Comparison of ENCODE assay signal across 19 mouse cellular contexts in the genomic region with DNA sequence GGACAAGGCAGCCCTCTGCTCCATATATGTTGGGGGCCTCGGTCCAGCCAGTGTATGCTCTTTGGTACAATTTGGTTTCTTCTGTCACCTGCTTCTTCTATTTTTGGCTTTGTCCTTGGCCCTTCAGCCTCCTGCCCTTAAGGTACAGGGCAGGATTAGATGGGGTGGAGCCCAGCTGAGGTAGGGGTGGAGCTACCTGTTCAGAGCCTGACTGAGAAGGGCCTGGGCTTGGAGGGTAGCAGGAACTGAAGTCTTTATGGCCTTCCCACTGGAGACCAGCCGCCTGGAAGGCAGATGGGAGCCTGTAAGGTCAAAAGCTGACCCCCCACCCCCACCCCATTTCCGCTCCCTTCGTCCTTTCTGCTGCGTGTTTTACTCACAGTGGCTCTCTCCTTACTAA. TPM values are rescaled to one million over a fixed set of nuclear protein-coding genes. Genes with fewer than 3 reads are reported as not detected.
DNase-seq lines count a peak whose midpoint lies in the region; ATAC-seq lines count a peak whose summit lies in the region.
"Had no signal": no experiment of that assay in that cellular context is flagged by ENCODE, and none has a peak within 500 bp of the region (broad histone marks: within the 10 kb centered on the region; RNA-seq: fewer than 3 reads in every experiment).

No protein-coding gene starts in this region.

- no peak overlapping the region for H3K4me2 ChIP-seq in intestine, embryonic 15.5 days (replicated peaks)
- H3K4me2 ChIP-seq in forebrain, embryonic 12.5 days, result no peak overlapping the region
- H3K4me2 ChIP-seq: lung, embryonic 15.5 days had no signal

- ATAC-seq in intestine, embryonic 15.5 days, result peak; percentile 81
- no peak for ATAC-seq in forebrain, embryonic 12.5 days (ENCODE audit: low FRiP score)
- ATAC-seq: midbrain, embryonic 16.5 days; Patski had no signal

- WGBS in heart, embryonic 10.5 days, result 65% methylated on average over 5 of the region's 5 CpGs
- 47% methylated on average over 5 of the region's 5 CpGs for WGBS in intestine, embryonic 15.5 days
- WGBS in forebrain, embryonic 12.5 days, result 66% methylated on average over 5 of the region's 5 CpGs

- peaks cover 19% of the 10 kb centered on the region; the same call in 1 of the 2 replicates for H3K4me1 ChIP-seq in heart, embryonic 10.5 days
- peaks cover 4% of the 10 kb centered on the region; the same call in 1 of the 2 replicates for H3K4me1 ChIP-seq in intestine, embryonic 15.5 days (replicated peaks)
- H3K4me1 ChIP-seq in forebrain, embryonic 12.5 days, result no peaks in the 10 kb centered on the region
- H3K4me1 ChIP-seq: lung, embryonic 15.5 days had no signal

- H3K9ac ChIP-seq in intestine, embryonic 15.5 days, result no peak overlapping the region
- no peak overlapping the region for H3K9ac ChIP-seq in forebrain, embryonic 12.5 days
- H3K9ac ChIP-seq: lung, embryonic 15.5 days had no signal

- no peaks in the 10 kb centered on the region for H3K27me3 ChIP-seq in heart, embryonic 10.5 days (ENCODE audit: insufficient read depth, poor library complexity, severe bottlenecking)
- H3K27me3 ChIP-seq in intestine, embryonic 15.5 days (replicated peaks), result no peaks in the 10 kb centered on the region
- H3K27me3 ChIP-seq in forebrain, embryonic 12.5 days, result no peaks in the 10 kb centered on the region
- H3K27me3 ChIP-seq: CH12.LX; lung, embryonic 15.5 days; Patski had no signal

- no peak for DNase-seq in heart, embryonic 10.5 days (ENCODE audit: low spot score)
- no peak for DNase-seq in heart, postnatal 14 days
- DNase-seq in kidney, postnatal 10 days, result peak; percentile 61
- peak; percentile 56 for DNase-seq in lung, postnatal 10 days
- DNase-seq in left cerebral cortex, postnatal 14 days (ENCODE audit: low spot score in 2 of 2), result no peak
- DNase-seq in thymus, postnatal 25 days, result no peak
- DNase-seq: cerebellum, adult 11 months; cerebellum, postnatal 36 days had no signal

- intact Hi-C loops in heart, postnatal 14 days (cut with DNase I), result no loop called here
- intact Hi-C loops in left cerebral cortex, postnatal 14 days (cut with DNase I), result no loop called here

- no peaks in the 10 kb centered on the region for H3K9me3 ChIP-seq in heart, embryonic 10.5 days
- H3K9me3 ChIP-seq in intestine, embryonic 15.5 days, result no peaks in the 10 kb centered on the region
- H3K9me3 ChIP-seq in forebrain, embryonic 12.5 days, result no peaks in the 10 kb centered on the region
- H3K9me3 ChIP-seq: forebrain, embryonic 10.5 days; lung, embryonic 15.5 days had no signal

- H3K36me3 ChIP-seq in heart, embryonic 10.5 days, result no peaks in the 10 kb centered on the region
- no peaks in the 10 kb centered on the region for H3K36me3 ChIP-seq in intestine, embryonic 15.5 days
- no peaks in the 10 kb centered on the region for H3K36me3 ChIP-seq in forebrain, embryonic 12.5 days (replicated peaks)
- H3K36me3 ChIP-seq: forebrain, embryonic 10.5 days; lung, embryonic 15.5 days had no signal

- 0 out of 2 replicates have a peak overlapping the region, but pooled peaks have one; percentile 4 for H3K27ac ChIP-seq in heart, embryonic 10.5 days
- H3K27ac ChIP-seq in intestine, embryonic 15.5 days, result no peak overlapping the region
- H3K27ac ChIP-seq in forebrain, embryonic 12.5 days, result no peak overlapping the region
- H3K27ac ChIP-seq: forebrain, embryonic 10.5 days; layer of hippocampus, adult 2 months; lung, embryonic 15.5 days had no signal

- H3K4me3 ChIP-seq in heart, embryonic 10.5 days, result no peak overlapping the region
- no peak overlapping the region for H3K4me3 ChIP-seq in intestine, embryonic 15.5 days (replicated peaks)
- no peak overlapping the region for H3K4me3 ChIP-seq in forebrain, embryonic 12.5 days (replicated peaks)
- H3K4me3 ChIP-seq: forebrain, embryonic 10.5 days; layer of hippocampus, adult 2 months; lung, embryonic 15.5 days had no signal

RNA-seq across cellular contexts. Expression of gene Erp29, which starts 10.7 kb away (rescaled TPM):
- 153 and 160 TPM in 2 replicates for polyA plus RNA-seq in heart, embryonic 10.5 days (2016; fragmentation: Nextera tagmentation; extraction: Ambion mirVana)
- 10 to 100 TPM; 84.7 to 93.4 TPM for total RNA-seq in heart, postnatal 14 days (2021)
- 173 and 204 TPM in 2 replicates for polyA plus RNA-seq in intestine, embryonic 15.5 days (2015; fragmentation: Nextera tagmentation; extraction: Ambion mirVana)
- 103 and 115 TPM in 2 replicates for polyA plus RNA-seq in forebrain, embryonic 12.5 days (2016; fragmentation: Nextera tagmentation; extraction: Ambion mirVana)
- 100 to 1,000 TPM; 152 to 170 TPM for total RNA-seq in left cerebral cortex, postnatal 14 days (2021)

RNA-seq across cellular contexts. Expression of gene Tmem116, which starts 11.3 kb away (rescaled TPM):
- 2.4 and 4.6 TPM in 2 replicates for polyA plus RNA-seq in heart, embryonic 10.5 days (2016; fragmentation: Nextera tagmentation; extraction: Ambion mirVana)
- total RNA-seq in heart, postnatal 14 days (2021), result 1 to 10 TPM; 8.4 to 9.4 TPM
- polyA plus RNA-seq in intestine, embryonic 15.5 days (2015; fragmentation: Nextera tagmentation; extraction: Ambion mirVana), result 2.5 and 3.8 TPM in 2 replicates
- 0.72 and 1.8 TPM in 2 replicates for polyA plus RNA-seq in forebrain, embryonic 12.5 days (2016; fragmentation: Nextera tagmentation; extraction: Ambion mirVana)
- total RNA-seq in left cerebral cortex, postnatal 14 days (2021), result 1 to 10 TPM; 5.7 to 6.8 TPM

RNA-seq across cellular contexts. Expression of gene Adam1b, which starts 40.3 kb away (rescaled TPM):
- 0.15 and 0.18 TPM in 2 replicates for polyA plus RNA-seq in heart, embryonic 10.5 days (2016; fragmentation: Nextera tagmentation; extraction: Ambion mirVana)
- not detected for total RNA-seq in heart, postnatal 14 days (2021)
- 0.08 TPM in 1 of 2 replicates, not detected in the other for polyA plus RNA-seq in intestine, embryonic 15.5 days (2015; fragmentation: Nextera tagmentation; extraction: Ambion mirVana)
- polyA plus RNA-seq in forebrain, embryonic 12.5 days (2016; fragmentation: Nextera tagmentation; extraction: Ambion mirVana), result 0.10 TPM in 1 of 2 replicates, not detected in the other
- total RNA-seq in left cerebral cortex, postnatal 14 days (2021), result not detected
- total RNA-seq: hematopoietic stem cell, adult 5-6 weeks; layer of hippocampus, adult 2 months had no signal
- polyA plus RNA-seq: embryonic facial prominence, embryonic 11.5 days; forebrain, embryonic 10.5 days; lung, embryonic 15.5 days; midbrain, embryonic 16.5 days; neural tube, embryonic 11.5 days had no signal

Comparison
In these comparisons a context has a peak if more than half of its experiments do, and no peak if none do; other contexts are left out.
1. DNase-seq: peak in kidney, postnatal 10 days (single experiment) and lung, postnatal 10 days (single experiment); none in heart, embryonic 10.5 days (single experiment), heart, postnatal 14 days (0 of 2), left cerebral cortex, postnatal 14 days (0 of 2) and thymus, postnatal 25 days (single experiment).